Mouse (Mus musculus): ENCODE measurements at regions not wholly inside any gene's neighbourhood (a gene's known extent, or its start where the extent isn't known, plus 50 kb on each side); places are given as distances from the start of the nearest gene placed in this dataset.
A peak's percentile ranks its signal among the peaks of the same experiment; 100 is the strongest.

DNA sequence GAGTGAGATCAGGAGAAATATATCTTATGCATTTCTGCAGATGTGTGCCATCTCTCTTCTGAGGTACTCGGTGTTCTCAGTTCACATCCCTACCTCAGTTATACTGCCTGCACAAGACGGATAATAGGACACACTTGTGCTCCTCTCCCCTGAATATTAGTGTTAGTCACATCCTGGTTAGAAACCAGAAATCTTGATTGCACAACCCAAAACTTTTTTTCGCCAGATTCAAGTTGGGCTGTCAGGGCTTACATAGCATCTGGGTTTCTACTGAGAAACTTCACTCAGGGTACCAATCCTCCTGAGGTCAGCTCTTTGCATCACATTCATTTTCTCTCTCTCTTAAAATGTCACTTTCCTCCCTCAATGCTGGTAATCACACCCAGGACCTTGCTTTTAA is 69.8 kb upstream of the Sstr4 start:
- Histone ChIP-seq H3K27me3 (replicated peaks; ENCODE audit: insufficient read depth, low read length) (no peaks in the 10 kb centered on the region), H3K9me3 (ENCODE audit: low read length) (no peaks in the 10 kb centered on the region), H3K9ac (replicated peaks; ENCODE audit: low read depth) (no peak overlapping the region), H3K4me2 (replicated peaks; ENCODE audit: low read depth, low read length) (no peak overlapping the region), H3K4me3 (ENCODE audit: low read depth, low read length) (no peak overlapping the region), H3K4me1 (ENCODE audit: insufficient read depth, low read depth, low read length) (no peaks in the 10 kb centered on the region), H3K27ac (ENCODE audit: low read length) (no peak overlapping the region), H3K36me3 (ENCODE audit: insufficient read depth, low read length) (no peaks in the 10 kb centered on the region)
- ATAC-seq, result no peak
- 83% methylated on average over 3 of the region's 3 CpGs for WGBS
- TF ChIP-seq CTCF (IDR thresholded peaks at IDR 0.05) (no peak), EP300 (IDR thresholded peaks at IDR 0.05) (no peak)
- DNase-seq (ENCODE audit: low spot score), result no peak

DNA sequence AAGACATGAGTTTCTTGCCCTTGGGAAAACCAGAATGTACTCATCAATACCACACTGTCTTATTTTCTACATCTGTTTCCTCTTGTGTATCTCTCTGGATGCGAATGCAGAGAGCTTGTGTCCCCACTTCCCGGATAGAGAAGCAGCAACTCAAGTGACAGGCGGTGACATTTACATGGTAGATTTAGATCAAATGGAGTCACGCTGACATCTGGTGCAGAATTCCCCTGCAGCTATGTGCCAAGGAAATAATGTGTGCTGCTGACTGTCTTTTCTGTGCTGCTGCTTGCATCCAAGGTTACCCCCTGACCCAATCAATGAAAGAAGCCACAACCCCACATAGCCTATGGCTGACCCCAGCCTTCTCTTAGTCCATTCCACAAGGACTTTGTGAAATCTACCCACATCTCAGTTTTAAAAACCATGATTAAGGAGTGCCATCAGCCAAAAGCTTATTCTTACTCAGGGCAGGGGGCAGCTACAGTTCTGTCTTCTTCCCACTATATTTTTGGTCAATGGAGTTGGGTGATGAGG is 69.2 kb upstream of the Sstr4 start:
- DNase-seq (ENCODE audit: low spot score) (no peak), ATAC-seq (no peak)
- no peak overlapping the region for H3K9ac ChIP-seq (replicated peaks; ENCODE audit: low read depth)
- no peak overlapping the region for H3K27ac ChIP-seq (ENCODE audit: low read length)
- no peaks in the 10 kb centered on the region for H3K9me3 ChIP-seq (ENCODE audit: low read length)
- H3K4me2 ChIP-seq (replicated peaks; ENCODE audit: low read depth, low read length), result no peak overlapping the region
- no peaks in the 10 kb centered on the region for H3K27me3 ChIP-seq (replicated peaks; ENCODE audit: insufficient read depth, low read length)
- no peak overlapping the region for H3K4me3 ChIP-seq (ENCODE audit: low read depth, low read length)
- 64% methylated on average over 4 of the region's 4 CpGs for WGBS
- TF ChIP-seq CTCF (IDR thresholded peaks at IDR 0.05) (no peak), EP300 (IDR thresholded peaks at IDR 0.05) (no peak)
- H3K4me1 ChIP-seq (ENCODE audit: insufficient read depth, low read depth, low read length), result no peaks in the 10 kb centered on the region
- no peaks in the 10 kb centered on the region for H3K36me3 ChIP-seq (ENCODE audit: insufficient read depth, low read length)

DNA sequence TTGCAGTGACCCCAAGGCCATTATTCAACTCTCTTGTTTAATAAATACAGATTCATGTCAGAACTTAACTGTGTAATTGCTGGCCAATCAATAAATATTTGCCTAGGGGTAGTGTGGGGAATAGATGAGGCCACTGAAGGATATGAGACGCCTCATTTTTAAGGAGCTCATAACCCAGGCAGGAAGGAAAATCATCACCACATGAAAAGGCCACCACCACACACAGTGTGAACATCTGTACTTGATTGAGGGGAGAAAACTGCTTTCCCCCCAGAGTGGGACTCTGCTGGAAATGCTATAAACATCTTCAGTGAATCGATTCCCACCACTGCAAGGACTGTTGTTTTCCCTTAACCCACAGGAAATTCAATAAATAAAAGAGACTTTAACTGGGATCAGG is 68.7 kb upstream of the Sstr4 start:
- no peak overlapping the region for H3K9ac ChIP-seq (replicated peaks; ENCODE audit: low read depth)
- no peaks in the 10 kb centered on the region for H3K9me3 ChIP-seq (ENCODE audit: low read length)
- TF ChIP-seq CTCF (IDR thresholded peaks at IDR 0.05) (no peak), EP300 (IDR thresholded peaks at IDR 0.05) (no peak)
- H3K36me3 ChIP-seq (ENCODE audit: insufficient read depth, low read length), result no peaks in the 10 kb centered on the region
- ATAC-seq, result no peak
- no peaks in the 10 kb centered on the region for H3K4me1 ChIP-seq (ENCODE audit: insufficient read depth, low read depth, low read length)
- no peak overlapping the region for H3K4me2 ChIP-seq (replicated peaks; ENCODE audit: low read depth, low read length)
- 48% methylated on average over 2 of the region's 2 CpGs for WGBS
- no peak overlapping the region for H3K27ac ChIP-seq (ENCODE audit: low read length)
- H3K27me3 ChIP-seq (replicated peaks; ENCODE audit: insufficient read depth, low read length), result no peaks in the 10 kb centered on the region
- DNase-seq (ENCODE audit: low spot score), result no peak
- H3K4me3 ChIP-seq (ENCODE audit: low read depth, low read length), result no peak overlapping the region

DNA sequence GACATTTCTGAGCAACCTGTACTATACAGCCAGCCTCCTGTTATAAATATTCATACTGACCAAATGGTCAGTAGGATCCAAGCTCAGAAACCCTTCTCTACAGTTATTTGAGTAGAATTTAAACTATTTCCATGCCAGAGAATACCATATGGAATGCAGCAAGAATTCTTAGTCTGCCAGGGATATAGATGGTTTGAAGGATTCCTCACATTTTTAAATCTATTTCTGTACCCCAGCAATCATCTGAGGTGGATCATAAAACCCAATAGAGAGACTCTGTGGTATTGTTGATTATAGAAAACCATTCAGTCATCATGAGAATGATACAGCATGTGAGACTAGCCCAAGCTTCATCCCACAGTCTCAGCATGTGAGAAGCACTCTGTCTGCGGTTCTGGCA is 67.6 kb upstream of the Sstr4 start:
- H3K4me2 ChIP-seq (replicated peaks; ENCODE audit: low read depth, low read length), result no peak overlapping the region
- DNase-seq (ENCODE audit: low spot score) (no peak), ATAC-seq (no peak)
- TF ChIP-seq EP300 (IDR thresholded peaks at IDR 0.05), result no peak
- H3K4me1 ChIP-seq (ENCODE audit: insufficient read depth, low read depth, low read length), result no peaks in the 10 kb centered on the region
- no peaks in the 10 kb centered on the region for H3K9me3 ChIP-seq (ENCODE audit: low read length)
- no peaks in the 10 kb centered on the region for H3K36me3 ChIP-seq (ENCODE audit: insufficient read depth, low read length)
- WGBS, result 74% methylated on average over 1 of the region's 1 CpGs
- no peaks in the 10 kb centered on the region for H3K27me3 ChIP-seq (replicated peaks; ENCODE audit: insufficient read depth, low read length)
- H3K4me3 ChIP-seq (ENCODE audit: low read depth, low read length), result no peak overlapping the region
- H3K27ac ChIP-seq (ENCODE audit: low read length), result no peak overlapping the region
- H3K9ac ChIP-seq (replicated peaks; ENCODE audit: low read depth), result no peak overlapping the region

DNA sequence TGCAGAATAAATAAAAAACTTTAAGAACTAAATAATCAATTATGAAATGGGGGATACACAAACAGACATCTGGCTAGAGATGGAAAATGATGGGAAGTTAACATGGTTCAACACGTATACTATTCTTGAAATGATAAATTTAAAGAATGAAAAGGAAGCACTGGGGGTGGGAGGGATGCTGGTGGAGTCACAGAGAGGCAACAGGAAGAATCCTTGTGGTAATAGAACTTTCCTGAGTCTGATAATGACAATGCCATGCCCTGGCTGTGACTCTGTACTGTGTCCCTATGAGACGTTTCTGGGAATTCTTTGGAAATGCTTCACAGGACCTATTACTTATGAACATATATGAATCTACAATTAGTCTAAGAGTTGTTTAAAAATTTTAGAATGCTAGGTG is 64.8 kb upstream of the Sstr4 start:
- ATAC-seq (peak; percentile 44; the same call in 1 of the 2 replicates), DNase-seq (ENCODE audit: low spot score) (peak; percentile 26)
- no peaks in the 10 kb centered on the region for H3K9me3 ChIP-seq (ENCODE audit: low read length)
- TF ChIP-seq EP300 (IDR thresholded peaks at IDR 0.05) (peak; percentile 70), CTCF (IDR thresholded peaks at IDR 0.05) (no peak)
- H3K9ac ChIP-seq (replicated peaks; ENCODE audit: low read depth), result no peak overlapping the region
- no peak overlapping the region for H3K27ac ChIP-seq (ENCODE audit: low read length)
- H3K36me3 ChIP-seq (ENCODE audit: insufficient read depth, low read length), result no peaks in the 10 kb centered on the region
- no peaks in the 10 kb centered on the region for H3K4me1 ChIP-seq (ENCODE audit: insufficient read depth, low read depth, low read length)
- H3K27me3 ChIP-seq (replicated peaks; ENCODE audit: insufficient read depth, low read length), result no peaks in the 10 kb centered on the region
- 51% methylated on average over 2 of the region's 2 CpGs for WGBS
- no peak overlapping the region for H3K4me3 ChIP-seq (ENCODE audit: low read depth, low read length)
- H3K4me2 ChIP-seq (replicated peaks; ENCODE audit: low read depth, low read length), result no peak overlapping the region

DNA sequence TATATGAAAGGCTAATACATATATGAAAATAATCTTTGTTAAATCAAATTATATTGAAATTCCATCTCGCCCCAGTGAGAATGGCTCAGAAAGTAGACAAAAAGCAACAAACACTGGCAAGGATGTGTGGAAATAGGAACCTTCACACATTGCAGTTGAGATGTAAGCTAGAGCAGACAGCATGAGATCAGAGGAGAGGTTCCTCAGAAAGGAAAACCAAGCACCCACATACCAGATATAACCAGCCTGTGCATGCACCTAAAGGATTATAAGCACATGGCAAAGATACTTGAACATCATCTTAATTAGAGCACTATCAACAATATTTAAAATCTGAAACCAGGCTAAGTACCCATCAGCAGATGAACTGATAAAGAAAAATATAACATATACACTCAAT is 60.6 kb upstream of the Sstr4 start:
- WGBS, result 91% methylated on average over 1 of the region's 1 CpGs
- no peaks in the 10 kb centered on the region for H3K9me3 ChIP-seq (ENCODE audit: low read length)
- H3K36me3 ChIP-seq (ENCODE audit: insufficient read depth, low read length), result no peaks in the 10 kb centered on the region
- no peak overlapping the region for H3K27ac ChIP-seq (ENCODE audit: low read length)
- H3K27me3 ChIP-seq (replicated peaks; ENCODE audit: insufficient read depth, low read length), result no peaks in the 10 kb centered on the region
- ATAC-seq (no peak), DNase-seq (ENCODE audit: low spot score) (no peak)
- H3K4me1 ChIP-seq (ENCODE audit: insufficient read depth, low read depth, low read length), result peaks cover 3% of the 10 kb centered on the region; the same call in 1 of the 2 replicates
- no peak overlapping the region for H3K4me2 ChIP-seq (replicated peaks; ENCODE audit: low read depth, low read length)
- TF ChIP-seq CTCF (IDR thresholded peaks at IDR 0.05) (no peak), EP300 (IDR thresholded peaks at IDR 0.05) (no peak)
- H3K9ac ChIP-seq (replicated peaks; ENCODE audit: low read depth), result no peak overlapping the region
- no peak overlapping the region for H3K4me3 ChIP-seq (ENCODE audit: low read depth, low read length)

DNA sequence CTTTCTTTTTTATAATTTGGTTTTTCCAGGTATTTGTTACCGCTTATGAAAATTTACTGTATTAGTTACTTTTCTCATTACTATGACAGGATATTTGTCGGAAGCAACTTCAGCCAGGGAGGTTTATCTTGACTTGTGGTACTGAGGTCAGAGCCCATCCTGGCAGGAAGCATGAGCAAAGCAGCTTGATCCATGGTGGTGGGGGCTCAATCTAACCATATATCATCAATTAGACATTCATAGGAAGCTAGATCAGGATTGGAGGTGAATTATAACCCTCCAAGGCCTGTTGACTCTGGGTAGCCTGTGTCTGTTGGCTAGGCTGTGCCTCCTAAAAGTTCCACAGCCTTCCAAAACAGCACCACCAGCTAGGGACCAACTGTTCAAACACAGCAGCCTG is 58.5 kb upstream of the Sstr4 start:
- no peak for TF ChIP-seq EP300 (IDR thresholded peaks at IDR 0.05)
- no peak for TF ChIP-seq CTCF (IDR thresholded peaks at IDR 0.05)
- H3K4me1 ChIP-seq (ENCODE audit: insufficient read depth, low read depth, low read length), result peaks cover 3% of the 10 kb centered on the region; the same call in 1 of the 2 replicates
- H3K27me3 ChIP-seq (replicated peaks; ENCODE audit: insufficient read depth, low read length), result no peaks in the 10 kb centered on the region
- H3K36me3 ChIP-seq (ENCODE audit: insufficient read depth, low read length), result no peaks in the 10 kb centered on the region
- H3K9ac ChIP-seq (replicated peaks; ENCODE audit: low read depth), result no peak overlapping the region
- H3K4me3 ChIP-seq (ENCODE audit: low read depth, low read length), result no peak overlapping the region
- WGBS, result 80% methylated on average over 2 of the region's 2 CpGs
- no peaks in the 10 kb centered on the region for H3K9me3 ChIP-seq (ENCODE audit: low read length)
- DNase-seq (ENCODE audit: low spot score) (no peak), ATAC-seq (no peak)
- H3K4me2 ChIP-seq (replicated peaks; ENCODE audit: low read depth, low read length), result no peak overlapping the region
- no peak overlapping the region for H3K27ac ChIP-seq (ENCODE audit: low read length)
